Mouse (Mus musculus): ENCODE data around the gene Hoxa6. TPM values are rescaled to one million over a fixed set of nuclear protein-coding genes. Genes with fewer than 3 reads are reported as not detected.
A peak's percentile ranks its signal among the peaks of the same experiment; 100 is the strongest.

Hoxa6 gene
- 0.97 and 1.2 TPM in 2 replicates for polyA plus RNA-seq (2015; fragmentation: Nextera tagmentation; extraction: Ambion mirVana)

DNA sequence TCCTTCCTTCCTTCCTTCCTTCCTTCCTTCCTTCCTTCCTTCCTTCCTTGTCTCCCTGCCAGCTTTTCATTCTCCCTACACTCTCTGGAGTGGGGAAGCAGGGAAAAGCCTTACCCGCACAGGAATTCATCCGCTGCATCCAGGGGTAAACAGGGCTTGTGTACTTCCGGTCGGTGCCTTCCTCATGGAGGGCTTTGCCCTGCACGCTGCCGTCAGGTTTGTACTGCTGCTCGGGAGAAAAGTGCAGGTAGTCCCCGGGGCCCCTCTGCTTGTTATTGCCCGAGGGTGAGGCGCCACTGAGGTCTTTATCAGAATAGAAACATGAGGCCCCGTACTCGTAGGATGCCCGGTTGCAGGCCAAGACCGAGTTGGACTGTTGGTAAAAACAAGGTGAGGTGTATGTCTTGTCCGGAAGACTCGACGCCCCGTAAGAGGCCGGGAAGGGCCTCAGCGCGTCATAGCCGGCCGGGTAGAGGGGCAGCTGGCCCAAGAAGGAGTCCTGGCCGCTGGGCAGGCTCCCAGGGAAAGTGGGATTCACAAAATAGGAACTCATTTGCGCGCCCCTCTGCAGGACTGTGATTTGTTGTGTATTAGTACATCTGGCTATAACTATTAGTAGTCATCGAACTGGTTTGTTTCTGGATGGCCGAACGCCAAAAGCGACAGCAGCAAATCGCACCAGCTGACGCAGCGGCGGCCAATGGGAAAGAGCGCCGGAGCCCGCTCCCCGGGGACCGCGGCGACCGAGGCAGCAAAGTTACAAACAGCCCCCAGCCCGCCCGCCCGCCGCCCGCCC, at the start of gene Hoxa6:
Hoxa6 (minus strand) TSS at position 651 of the 796 bp plus-strand sequence.
- Histone ChIP-seq H3K4me3 (peak within 1 kb of the TSS; percentile 78), H3K27ac (peak within 1 kb of the TSS; percentile 22; the same call in 1 of the 2 replicates), H3K36me3 (peaks cover 23% of the 10 kb centered on the region), H3K9me3 (no peaks in the 10 kb centered on the region), H3K27me3 (peaks cover 39% of the 10 kb centered on the region), H3K4me2 (replicated peaks) (peak within 1 kb of the TSS; percentile 90), H3K4me1 (peaks cover 83% of the 10 kb centered on the region), H3K9ac (peak within 1 kb of the TSS; percentile 63)
- WGBS: 3% methylated on average over 47 of the region's 47 CpGs
- ATAC-seq (ENCODE audit: low FRiP score, low read depth): no peak

DNA sequence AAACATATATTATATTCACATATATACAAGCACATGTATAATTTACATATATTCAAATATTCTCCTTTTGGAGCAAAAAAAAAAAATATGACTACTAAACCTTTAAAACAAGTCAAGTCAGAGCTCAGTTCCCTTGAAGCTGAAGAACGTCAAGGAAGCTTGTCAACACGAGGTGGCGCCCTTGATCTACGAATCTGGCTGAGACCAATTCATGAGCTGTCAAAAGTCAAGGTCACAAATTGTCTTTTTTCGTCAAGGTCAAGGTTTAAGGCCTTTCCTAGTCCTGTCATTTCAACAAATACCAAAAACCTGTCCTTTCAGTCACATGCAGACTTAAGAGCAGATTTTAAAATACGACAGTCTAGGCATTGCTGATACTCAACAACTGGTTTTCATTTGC, 48.4 kb upstream of the Hoxa6 start:
- peak overlapping the region; percentile 75 for H3K4me2 ChIP-seq (replicated peaks)
- H3K27me3 ChIP-seq: peaks cover 10% of the 10 kb centered on the region
- no peaks in the 10 kb centered on the region for H3K9me3 ChIP-seq
- 1% methylated on average over 6 of the region's 6 CpGs for WGBS
- peak overlapping the region; percentile 95 for H3K4me3 ChIP-seq
- no peak overlapping the region for H3K27ac ChIP-seq
- peaks cover 7% of the 10 kb centered on the region; the same call in 1 of the 2 replicates for H3K36me3 ChIP-seq
- peaks cover 15% of the 10 kb centered on the region for H3K4me1 ChIP-seq
- no peak for ATAC-seq (ENCODE audit: low FRiP score, low read depth)
- H3K9ac ChIP-seq: peak overlapping the region; percentile 69

DNA sequence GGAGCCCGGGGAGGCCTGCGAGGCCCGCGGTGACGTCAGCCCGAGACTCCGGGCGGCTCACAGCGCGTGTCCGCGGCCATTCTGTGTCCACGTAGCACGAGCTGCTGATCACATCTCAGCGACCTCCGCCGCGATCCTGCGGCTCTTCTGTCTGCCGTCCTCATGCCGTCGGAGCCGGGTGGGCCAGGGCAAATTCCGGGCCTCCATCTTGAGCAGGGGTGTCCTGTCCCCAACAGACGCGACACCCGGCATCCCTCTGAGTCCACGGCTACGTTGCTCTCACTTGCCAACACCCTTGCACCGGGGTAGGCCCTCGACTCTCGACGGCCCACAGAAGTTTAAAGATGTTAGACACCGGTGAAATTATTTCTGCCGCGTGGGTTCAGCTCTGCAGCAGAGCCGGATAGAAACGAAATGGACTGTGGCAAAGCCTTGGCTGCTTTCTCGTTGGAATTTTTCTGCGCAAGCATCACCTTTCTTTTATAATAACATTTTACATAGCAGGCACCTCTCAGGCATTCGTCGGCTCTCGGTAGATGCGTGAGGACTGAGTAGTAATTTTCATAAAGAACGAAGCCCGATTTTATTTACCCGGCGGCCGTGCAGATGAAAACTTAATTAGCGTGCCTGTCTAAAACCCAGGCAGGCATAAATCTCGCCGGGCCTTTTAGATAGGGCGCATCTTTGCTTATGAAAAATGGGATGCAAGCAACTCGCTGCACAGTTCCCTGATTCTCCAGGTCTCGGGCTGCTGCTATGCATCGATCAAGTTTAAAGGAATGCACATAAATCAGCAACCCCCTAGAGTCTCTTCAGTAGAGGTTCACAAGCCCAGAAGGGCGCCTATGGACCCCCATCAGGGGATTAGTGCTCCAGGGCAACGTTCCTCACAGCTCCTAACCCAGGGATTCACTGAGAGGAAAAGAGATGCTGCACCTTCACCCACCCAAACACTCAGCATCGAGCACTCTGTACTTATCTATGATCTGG, 45.3 kb upstream of the Hoxa6 start:
- Histone ChIP-seq H3K9me3 (no peaks in the 10 kb centered on the region), H3K4me1 (peaks cover 37% of the 10 kb centered on the region), H3K4me2 (replicated peaks) (peak overlapping the region; percentile 75), H3K36me3 (peaks cover 18% of the 10 kb centered on the region; the same call in 1 of the 2 replicates), H3K27ac (peak overlapping the region; percentile 97), H3K27me3 (peaks cover 13% of the 10 kb centered on the region), H3K9ac (peak overlapping the region; percentile 87), H3K4me3 (peak overlapping the region; percentile 95)
- WGBS: 1% methylated on average over 59 of the region's 59 CpGs
- peak; percentile 16; the same call in 1 of the 2 replicates for ATAC-seq (ENCODE audit: low FRiP score, low read depth)

DNA sequence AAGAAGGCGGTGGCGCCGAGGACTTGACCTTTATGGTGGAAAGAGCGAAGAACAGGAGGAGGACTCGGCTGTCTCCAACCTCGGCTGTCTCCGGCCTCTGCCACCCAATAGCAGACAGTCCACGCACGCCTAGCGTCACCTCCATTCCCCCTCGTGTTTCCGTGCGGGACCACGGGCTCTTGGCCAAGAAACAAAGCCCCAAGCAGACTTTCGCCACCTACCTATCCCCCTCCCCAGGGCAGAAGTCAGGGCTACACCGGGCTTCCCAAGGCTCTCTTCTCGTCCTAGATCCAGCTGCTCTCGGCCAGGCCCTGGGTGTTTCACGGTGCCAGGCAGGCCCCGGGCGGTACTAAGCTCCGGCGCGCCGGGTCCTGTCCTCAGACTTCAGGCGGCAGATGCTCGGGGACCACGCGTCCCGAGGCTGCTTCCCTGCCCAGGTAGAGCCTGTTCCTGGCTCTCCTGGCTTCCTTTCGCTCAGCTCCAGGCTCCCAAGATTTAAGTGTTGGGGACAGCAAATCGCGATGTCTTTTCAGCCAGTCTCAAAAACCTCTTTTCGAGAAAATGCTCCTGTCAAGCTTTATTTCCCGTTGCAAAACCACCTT, 44.4 kb upstream of the Hoxa6 start:
- H3K36me3 ChIP-seq: peaks cover 18% of the 10 kb centered on the region; the same call in 1 of the 2 replicates
- H3K4me2 ChIP-seq (replicated peaks): peak overlapping the region; percentile 75
- H3K4me3 ChIP-seq: peak overlapping the region; percentile 95
- no peaks in the 10 kb centered on the region for H3K9me3 ChIP-seq
- no peak for ATAC-seq (ENCODE audit: low FRiP score, low read depth)
- H3K27me3 ChIP-seq: peaks cover 13% of the 10 kb centered on the region
- 2% methylated on average over 35 of the region's 35 CpGs for WGBS
- H3K27ac ChIP-seq: peak overlapping the region; percentile 97
- H3K9ac ChIP-seq: peak overlapping the region; percentile 87
- peaks cover 37% of the 10 kb centered on the region for H3K4me1 ChIP-seq

DNA sequence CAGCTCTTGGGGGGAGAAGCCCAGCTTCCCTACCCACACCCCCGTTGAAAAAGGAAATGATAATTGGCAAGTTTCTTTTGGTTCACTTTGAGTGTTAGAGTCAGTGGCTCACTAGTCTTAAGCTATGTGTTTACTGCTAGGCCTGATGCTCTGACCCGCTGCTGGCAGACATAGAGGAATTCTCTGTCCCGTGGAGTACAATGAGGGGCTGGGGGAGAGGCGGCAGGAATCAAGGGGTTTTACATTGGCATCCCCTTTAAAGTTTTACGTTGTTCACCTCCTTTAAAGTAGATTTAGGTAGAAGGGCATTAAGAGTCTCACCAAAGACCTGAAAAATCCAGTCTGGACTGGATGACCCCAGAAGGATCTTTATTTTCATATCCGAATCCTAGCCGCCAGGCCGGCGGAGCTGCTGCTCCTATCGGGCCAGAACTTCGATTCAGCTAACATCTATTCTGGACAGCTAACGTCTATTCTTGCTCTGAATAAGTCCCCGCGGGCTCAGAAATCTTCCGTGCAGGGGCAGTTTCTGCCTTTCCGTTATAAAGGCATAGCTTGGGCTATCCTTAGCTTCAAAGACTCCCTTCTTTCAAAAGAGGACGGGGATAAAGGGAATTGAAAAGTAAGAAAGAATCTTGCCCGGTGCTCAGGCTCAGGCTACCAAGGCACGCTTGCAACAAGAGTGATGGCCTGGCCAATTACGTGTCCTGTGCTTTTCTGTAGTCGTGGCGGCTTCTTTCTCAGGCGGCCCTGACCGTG, 43.7 kb upstream of the Hoxa6 start:
- Histone ChIP-seq H3K27ac (peak overlapping the region; percentile 97), H3K9me3 (no peaks in the 10 kb centered on the region), H3K4me1 (peaks cover 37% of the 10 kb centered on the region), H3K4me3 (peak overlapping the region; percentile 95), H3K27me3 (peaks cover 13% of the 10 kb centered on the region), H3K9ac (peak overlapping the region; percentile 87), H3K36me3 (peaks cover 18% of the 10 kb centered on the region; the same call in 1 of the 2 replicates), H3K4me2 (replicated peaks) (peak overlapping the region; percentile 75)
- WGBS: 5% methylated on average over 24 of the region's 24 CpGs
- ATAC-seq (ENCODE audit: low FRiP score, low read depth): no peak

DNA sequence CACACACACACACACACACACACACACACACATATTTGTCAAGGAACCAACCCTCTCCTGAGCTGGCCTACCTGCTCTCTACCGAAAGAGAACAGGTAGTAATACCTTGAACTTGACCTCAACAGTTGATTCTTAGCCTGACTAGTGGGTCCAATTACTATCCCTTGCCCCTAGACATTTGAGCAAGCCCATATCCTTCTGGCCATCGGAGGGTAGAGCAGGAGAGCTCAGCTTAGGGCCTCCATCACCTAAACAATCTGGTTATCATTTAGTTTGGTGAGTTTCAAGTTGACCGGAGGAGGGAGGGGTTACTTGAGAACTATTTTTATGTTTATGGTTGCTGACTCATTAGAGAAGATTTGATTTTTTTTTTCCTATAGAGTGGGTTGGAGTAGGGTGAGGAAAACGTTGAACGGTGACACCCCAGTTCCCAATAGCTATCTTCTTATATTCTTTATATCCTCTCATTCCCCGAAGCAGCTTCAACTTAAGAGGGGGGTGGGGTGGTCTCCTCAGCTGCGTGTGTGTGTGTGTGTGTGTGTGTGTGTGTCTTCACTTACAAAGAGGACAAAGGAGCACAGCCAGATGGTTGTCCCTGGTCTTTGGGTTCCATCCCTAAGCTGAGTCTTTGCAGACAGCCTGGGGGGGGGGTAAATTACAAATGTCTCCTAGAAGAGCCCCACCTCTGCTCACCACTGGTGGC, 42.8 kb upstream of the Hoxa6 start:
- Histone ChIP-seq H3K4me2 (replicated peaks) (peak overlapping the region; percentile 75), H3K36me3 (peaks cover 18% of the 10 kb centered on the region; the same call in 1 of the 2 replicates), H3K27me3 (peaks cover 13% of the 10 kb centered on the region), H3K9ac (peak overlapping the region; percentile 87), H3K4me3 (peak overlapping the region; percentile 95), H3K9me3 (no peaks in the 10 kb centered on the region), H3K27ac (peak overlapping the region; percentile 97), H3K4me1 (peaks cover 37% of the 10 kb centered on the region)
- no peak for ATAC-seq (ENCODE audit: low FRiP score, low read depth)
- WGBS: 5% methylated on average over 7 of the region's 7 CpGs

DNA sequence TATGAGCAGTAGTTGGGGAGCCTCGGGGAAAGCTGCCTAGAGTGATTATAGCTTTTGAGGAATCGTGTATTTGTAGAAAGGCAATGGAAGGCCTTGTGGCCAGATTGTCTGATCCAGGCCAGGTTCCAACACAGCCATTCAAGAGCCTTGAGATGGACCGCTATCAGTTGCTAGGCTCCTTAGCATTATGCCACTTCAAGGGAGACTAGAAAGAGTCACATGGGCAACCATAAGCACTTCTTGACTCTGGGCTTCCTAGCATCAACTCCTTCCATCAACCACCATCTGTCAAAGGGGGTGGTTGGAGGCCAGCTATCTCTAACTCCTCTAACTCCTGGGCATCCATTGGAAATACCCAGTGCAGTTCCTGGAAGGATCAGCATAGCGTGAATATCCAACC, 41.3 kb upstream of the Hoxa6 start:
- peak overlapping the region; percentile 100 for H3K9ac ChIP-seq
- peak overlapping the region; percentile 75 for H3K4me2 ChIP-seq (replicated peaks)
- peaks cover 13% of the 10 kb centered on the region for H3K27me3 ChIP-seq
- peak overlapping the region; percentile 95 for H3K4me3 ChIP-seq
- peak overlapping the region; percentile 97 for H3K27ac ChIP-seq
- 6% methylated on average over 4 of the region's 4 CpGs for WGBS
- H3K4me1 ChIP-seq: peaks cover 37% of the 10 kb centered on the region
- no peak for ATAC-seq (ENCODE audit: low FRiP score, low read depth)
- peaks cover 18% of the 10 kb centered on the region; the same call in 1 of the 2 replicates for H3K36me3 ChIP-seq
- no peaks in the 10 kb centered on the region for H3K9me3 ChIP-seq

DNA sequence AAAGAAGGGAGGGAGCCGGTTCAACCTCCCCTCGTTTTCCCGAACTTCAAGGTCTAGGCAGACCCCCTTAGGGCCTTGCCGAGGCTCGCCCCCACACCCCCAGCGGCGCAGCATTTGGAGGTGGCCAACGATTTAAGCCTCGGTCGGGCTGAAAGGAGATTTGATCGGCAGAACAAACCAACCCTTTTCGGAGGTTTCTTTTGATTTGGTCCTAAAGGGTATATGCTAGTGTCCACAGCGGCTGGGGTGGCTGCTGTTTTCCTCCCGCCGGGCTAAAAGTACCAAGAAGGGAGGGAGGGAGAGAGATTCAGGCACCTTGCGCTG, 40.9 kb upstream of the Hoxa6 start:
- Histone ChIP-seq H3K9ac (peak overlapping the region; percentile 100), H3K27ac (peak overlapping the region; percentile 97), H3K4me3 (peak overlapping the region; percentile 95), H3K4me2 (replicated peaks) (peak overlapping the region; percentile 75), H3K27me3 (peaks cover 13% of the 10 kb centered on the region), H3K9me3 (no peaks in the 10 kb centered on the region), H3K4me1 (peaks cover 37% of the 10 kb centered on the region), H3K36me3 (peaks cover 18% of the 10 kb centered on the region; the same call in 1 of the 2 replicates)
- WGBS: 4% methylated on average over 16 of the region's 16 CpGs
- no peak for ATAC-seq (ENCODE audit: low FRiP score, low read depth)

DNA sequence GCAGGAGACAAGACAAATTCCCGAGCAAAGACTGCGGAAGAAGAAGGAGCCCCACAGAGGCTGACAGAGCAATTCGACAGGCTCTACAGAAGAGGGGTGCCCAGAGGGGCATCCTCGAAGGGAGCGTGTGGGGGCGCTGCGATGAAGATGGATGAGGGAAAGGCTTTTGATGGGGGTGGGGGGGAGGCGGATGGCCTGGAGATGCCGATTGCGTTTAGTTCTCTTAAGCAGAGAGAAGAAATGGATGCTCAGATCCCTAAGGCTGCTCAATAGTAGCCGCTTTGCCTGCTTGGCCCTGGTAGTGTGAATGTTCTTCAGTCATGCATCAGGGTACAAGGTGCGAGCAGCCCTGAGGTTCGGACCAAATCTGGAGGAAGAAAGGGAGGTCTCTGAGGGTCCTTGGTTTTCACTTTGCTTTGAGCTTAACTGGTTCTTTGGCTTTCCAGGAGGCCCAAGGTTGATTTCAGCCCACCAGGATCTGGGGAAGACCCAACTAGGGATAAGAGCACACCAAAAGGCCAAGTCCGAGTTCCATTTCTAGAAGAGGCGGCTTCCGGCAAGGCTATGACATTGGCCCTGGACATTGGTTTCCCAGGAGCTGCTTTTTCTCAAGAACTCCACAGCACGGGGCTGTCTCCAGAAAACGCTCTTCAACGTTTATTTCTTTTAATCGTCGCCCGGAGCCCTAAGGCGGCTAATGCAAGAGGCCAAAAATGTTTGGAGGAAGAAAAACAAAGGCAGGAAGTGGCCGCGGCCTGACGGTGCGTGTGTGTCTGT, 40.3 kb upstream of the Hoxa6 start:
- H3K36me3 ChIP-seq: peaks cover 18% of the 10 kb centered on the region; the same call in 1 of the 2 replicates
- peak overlapping the region; percentile 95 for H3K4me3 ChIP-seq
- H3K9ac ChIP-seq: peak overlapping the region; percentile 100
- peak overlapping the region; percentile 75 for H3K4me2 ChIP-seq (replicated peaks)
- peaks cover 13% of the 10 kb centered on the region for H3K27me3 ChIP-seq
- 2% methylated on average over 27 of the region's 27 CpGs for WGBS
- H3K9me3 ChIP-seq: no peaks in the 10 kb centered on the region
- no peak for ATAC-seq (ENCODE audit: low FRiP score, low read depth)
- H3K4me1 ChIP-seq: peaks cover 39% of the 10 kb centered on the region
- peak overlapping the region; percentile 97 for H3K27ac ChIP-seq

Data from limb, embryonic 13.5 days (tissue).